12 mouse cellular contexts compared by ENCODE assay signal in genomic region chr2:105676909-105677433, GRCm38 (mm10). TPM values are rescaled to one million over a fixed set of nuclear protein-coding genes. Genes with fewer than 3 reads are reported as not detected.
DNase-seq lines count a peak whose midpoint lies in the region; ATAC-seq and TF ChIP-seq lines count a peak whose summit lies in the region.
"Had no signal": no experiment of that assay in that cellular context is flagged by ENCODE, and none has a peak within 500 bp of the region (broad histone marks: within the 10 kb centered on the region; RNA-seq: fewer than 3 reads in every experiment).

No protein-coding gene starts in this region.

- H3K4me3 ChIP-seq in heart, embryonic 10.5 days, result peak overlapping the region; percentile 59; the same call in 1 of the 2 replicates
- peak overlapping the region; percentile 84 for H3K4me3 ChIP-seq in E14TG2a.4 (replicated peaks; ENCODE audit: low read length)
- peak overlapping the region; percentile 80 for H3K4me3 ChIP-seq in forebrain, embryonic 12.5 days (replicated peaks)
- H3K4me3 ChIP-seq in midbrain, embryonic 12.5 days, result peak overlapping the region; percentile 54
- H3K4me3 ChIP-seq: erythroblast, embryonic 14.5 days had no signal

- H3K9ac ChIP-seq in forebrain, embryonic 12.5 days, result peak overlapping the region; percentile 97
- peak overlapping the region; percentile 76 for H3K9ac ChIP-seq in midbrain, embryonic 12.5 days (replicated peaks)

- peak overlapping the region; percentile 73 for H3K4me2 ChIP-seq in forebrain, embryonic 12.5 days
- H3K4me2 ChIP-seq in midbrain, embryonic 12.5 days (replicated peaks), result peak overlapping the region; percentile 59

- H3K36me3 ChIP-seq in heart, embryonic 10.5 days, result no peaks in the 10 kb centered on the region
- peaks cover 5% of the 10 kb centered on the region; the same call in 1 of the 2 replicates for H3K36me3 ChIP-seq in E14TG2a.4 (ENCODE audit: insufficient read depth, low read length)
- H3K36me3 ChIP-seq in forebrain, embryonic 12.5 days (replicated peaks), result no peaks in the 10 kb centered on the region
- no peaks in the 10 kb centered on the region for H3K36me3 ChIP-seq in midbrain, embryonic 12.5 days
- H3K36me3 ChIP-seq: limb, embryonic 15.5 days had no signal

- H3K9me3 ChIP-seq in heart, embryonic 10.5 days, result no peaks in the 10 kb centered on the region
- H3K9me3 ChIP-seq in E14TG2a.4 (ENCODE audit: low read length), result no peaks in the 10 kb centered on the region
- H3K9me3 ChIP-seq in forebrain, embryonic 12.5 days, result no peaks in the 10 kb centered on the region
- no peaks in the 10 kb centered on the region for H3K9me3 ChIP-seq in midbrain, embryonic 12.5 days
- H3K9me3 ChIP-seq: limb, embryonic 15.5 days had no signal

- H3K27me3 ChIP-seq in heart, embryonic 10.5 days (ENCODE audit: insufficient read depth, poor library complexity, severe bottlenecking), result peaks cover 98% of the 10 kb centered on the region
- peaks cover 62% of the 10 kb centered on the region for H3K27me3 ChIP-seq in E14TG2a.4 (ENCODE audit: insufficient read depth, low read length)
- H3K27me3 ChIP-seq in forebrain, embryonic 12.5 days, result peaks cover 59% of the 10 kb centered on the region
- H3K27me3 ChIP-seq in midbrain, embryonic 12.5 days, result peaks cover 95% of the 10 kb centered on the region

- H3K4me1 ChIP-seq in heart, embryonic 10.5 days, result peaks cover 45% of the 10 kb centered on the region
- peaks cover 79% of the 10 kb centered on the region for H3K4me1 ChIP-seq in E14TG2a.4 (replicated peaks; ENCODE audit: low read depth, low read length)
- peaks cover 62% of the 10 kb centered on the region for H3K4me1 ChIP-seq in forebrain, embryonic 12.5 days
- H3K4me1 ChIP-seq in midbrain, embryonic 12.5 days, result peaks cover 59% of the 10 kb centered on the region

- no peak for DNase-seq in heart, embryonic 10.5 days (ENCODE audit: low spot score)
- DNase-seq in heart, adult 11 months, result no peak
- DNase-seq in cerebellum, postnatal 25 days, result no peak
- no peak for DNase-seq in right cerebral cortex, postnatal 10 days (ENCODE audit: low spot score in 2 of 2)
- DNase-seq: kidney, adult 9 months had no signal

- TF ChIP-seq CTCF in E14TG2a.4 (conservative IDR thresholded peaks at IDR 0.05; ENCODE audit: low read length), result no peak

- ATAC-seq in forebrain, embryonic 12.5 days (ENCODE audit: low FRiP score), result no peak
- ATAC-seq in midbrain, embryonic 12.5 days (ENCODE audit: low FRiP score, low read depth), result no peak
- no peak for ATAC-seq in frontal cortex, adult (ENCODE audit: low TSS enrichment)

- 1% methylated on average over 11 of the region's 11 CpGs for WGBS in heart, embryonic 10.5 days
- 0% methylated on average over 11 of the region's 11 CpGs for WGBS in forebrain, embryonic 12.5 days
- WGBS in midbrain, embryonic 12.5 days, result 0% methylated on average over 11 of the region's 11 CpGs

- no peak overlapping the region for H3K27ac ChIP-seq in heart, embryonic 10.5 days
- peak overlapping the region; percentile 96 for H3K27ac ChIP-seq in forebrain, embryonic 12.5 days
- peak overlapping the region; percentile 81 for H3K27ac ChIP-seq in midbrain, embryonic 12.5 days (replicated peaks)
- H3K27ac ChIP-seq: limb, embryonic 15.5 days had no signal

RNA-seq across cellular contexts. Expression of gene Pax6, which starts 8.3 kb away (rescaled TPM):
- polyA plus RNA-seq in heart, embryonic 10.5 days (2016; fragmentation: Nextera tagmentation; extraction: Ambion mirVana), result 0.28 and 0.54 TPM in 2 replicates
- 110 and 111 TPM in 2 replicates for polyA plus RNA-seq in forebrain, embryonic 12.5 days (2016; fragmentation: Nextera tagmentation; extraction: Ambion mirVana)
- polyA plus RNA-seq in midbrain, embryonic 12.5 days (2016; fragmentation: Nextera tagmentation; extraction: Ambion mirVana), result 21.5 and 74.8 TPM in 2 replicates
- polyA plus RNA-seq: urinary bladder, adult 2 months had no signal

Comparison
In these comparisons a context has a peak if more than half of its experiments do, and no peak if none do; other contexts are left out.
1. RNA of gene Pax6, which starts 8.3 kb away (polyA plus RNA-seq): 110 to 111 TPM in forebrain, embryonic 12.5 days and 21.5 to 74.8 TPM in midbrain, embryonic 12.5 days; 0.28 to 0.54 TPM in heart, embryonic 10.5 days; every median in the first group is over 10 times any median in the second.
2. Peak in every context shown above with its lines, with median percentiles within 50 percentile points of each other: H3K4me3 ChIP-seq.